Mouse (Mus musculus) retina, postnatal 7 days (tissue): Measurements from ENCODE around the gene Olfr803.

Experiments
- DNase-seq: peaks from one replicate; pipeline ENCODE4 v3.0.0-alpha.2; 2012; ENCODE audit warnings: low read depth, low spot score

Olfr803 gene

GRCm38 (mm10) chr10:129694186-129694585, at the start of gene Olfr803:
TSS of gene Olfr803 (minus strand) at chr10:129694286.
- no peak for DNase-seq

GRCm38 (mm10) chr10:129741821-129742220, 47.7 kb upstream of the Olfr803 start, which contains the start of gene Olfr806:
TSS of gene Olfr806 (minus strand) at chr10:129741921.
- no peak for DNase-seq

GRCm38 (mm10) chr10:129729275-129729674, 35.2 kb upstream of the Olfr803 start, which contains the start of gene Olfr805:
TSS of gene Olfr805 (minus strand) at chr10:129729375.
- DNase-seq = no peak

GRCm38 (mm10) chr10:129702910-129703309, 8.8 kb upstream of the Olfr803 start, which contains the start of gene Olfr804:
TSS of gene Olfr804 (plus strand) at chr10:129703210.
- no peak for DNase-seq

GRCm38 (mm10) chr10:129688069-129688468, 6.0 kb downstream of the Olfr803 start, which contains the start of gene Olfr802:
TSS of gene Olfr802 (minus strand) at chr10:129688169.
- no peak for DNase-seq

- DNase-seq = no peak
Measured at GRCm38 (mm10) chr10:129673765-129674164, 20.3 kb downstream of the Olfr803 start, which contains the start of gene Olfr801. TSS of gene Olfr801 (minus strand) at chr10:129673865.

- DNase-seq = no peak
Measured at GRCm38 (mm10) chr10:129657394-129657793, 36.7 kb downstream of the Olfr803 start, which contains the start of gene Olfr800. TSS of gene Olfr800 (plus strand) at chr10:129657694.

GRCm38 (mm10) chr10:129651763-129652162, 42.3 kb downstream of the Olfr803 start:
- DNase-seq = no peak
